ENCODE assay signal across 9 mouse cellular contexts in genomic region chr4:47227756-47228155, GRCm38 (mm10). TPM values are rescaled to one million over a fixed set of nuclear protein-coding genes. Genes with fewer than 3 reads are reported as not detected.
DNase-seq lines count a peak whose midpoint lies in the region; TF ChIP-seq lines count a peak whose summit lies in the region.
"Had no signal": no experiment of that assay in that cellular context is flagged by ENCODE, and none has a peak within 500 bp of the region (broad histone marks: within the 10 kb centered on the region; RNA-seq: fewer than 3 reads in every experiment).

No protein-coding gene starts in this region.

- intact Hi-C loops in gastrocnemius, adult 2 months (cut with DNase I): no loop called here

- peak; percentile 61 for DNase-seq in gastrocnemius, adult 2 months
- no peak for DNase-seq in gastrocnemius, adult 8-10 months (ENCODE audit: low spot score in 2 of 2)
- peak; percentile 43 for DNase-seq in MN1 (ENCODE audit: low spot score)
- DNase-seq in heart, adult 9 months (ENCODE audit: low spot score in 2 of 2): peak; percentile 40 to 64
- peak; percentile 70 to 78 for DNase-seq in layer of hippocampus, postnatal 36 days
- peak; percentile 60 to 72 for DNase-seq in right cerebral cortex, adult 2 months (ENCODE audit: low spot score in 2 of 2)
- no peak for DNase-seq in spleen, postnatal 4 days (ENCODE audit: low spot score in 2 of 2)
- no peak for DNase-seq in adrenal gland, postnatal 14 days

- H3K4me3 ChIP-seq in gastrocnemius, adult 2 months: no peak overlapping the region
- H3K4me3 ChIP-seq: limb, embryonic 12.5 days had no signal

- TF ChIP-seq CTCF in gastrocnemius, adult 2 months (IDR thresholded peaks at IDR 0.05): no peak

- peak overlapping the region; percentile 51 for H3K27ac ChIP-seq in gastrocnemius, adult 2 months
- H3K27ac ChIP-seq: limb, embryonic 12.5 days had no signal

RNA-seq across cellular contexts. Expression of gene Col15a1, which starts 19.8 kb away (rescaled TPM):
- total RNA-seq in gastrocnemius, adult 2 months (2021): 10 to 100 TPM; 19.5 to 37.8 TPM
- 10 to 100 TPM in 3 of 4 experiments, 1 to 10 TPM in 1; 9.7 to 30.8 (median 14.9) TPM for total RNA-seq in gastrocnemius, adult 8-10 months (2022)
- total RNA-seq in layer of hippocampus, postnatal 36 days (2021): 1 to 10 TPM; 5.6 to 7.8 TPM
- total RNA-seq in adrenal gland, postnatal 14 days (2021): 72.9 and 74.5 TPM in 2 replicates

Comparison
In these comparisons a context has a peak if more than half of its experiments do, and no peak if none do; other contexts are left out.
1. DNase-seq: peak in gastrocnemius, adult 2 months (single experiment), MN1 (single experiment), heart, adult 9 months (2 of 2), layer of hippocampus, postnatal 36 days (2 of 2) and right cerebral cortex, adult 2 months (2 of 2); none in gastrocnemius, adult 8-10 months (0 of 2), spleen, postnatal 4 days (0 of 2) and adrenal gland, postnatal 14 days (single experiment).